Mouse (Mus musculus) heart, adult 2 months (tissue): ENCODE measurements at regions not wholly inside any gene's neighbourhood (a gene's known extent, or its start where the extent isn't known, plus 50 kb on each side); places are given as distances from the start of the nearest gene placed in this dataset.

Experiments
- DNase-seq, 2 experiments: peaks; one replicate each; pipeline ENCODE4 v3.0.0; 2021
- H3K27ac ChIP-seq: fragments of 200-600 bp; 2 replicates; pipeline ENCODE4 v1.8.1; 2022
- H3K27me3 ChIP-seq: fragments of 200-500 bp; 2 replicates; pipeline ENCODE4 v1.6.1; 2012; ENCODE audit warnings: mild to moderate bottlenecking, low read length, inconsistent platforms, mixed read lengths; ENCODE audit not compliant: control insufficient read depth, insufficient read depth
- H3K36me3 ChIP-seq: fragments of 200-500 bp; 2 replicates; pipeline ENCODE4 v1.6.1; 2012; ENCODE audit warnings: low read length, inconsistent platforms; ENCODE audit not compliant: control insufficient read depth, insufficient read depth
- H3K4me1 ChIP-seq: fragments of 200-500 bp; 2 replicates; pipeline ENCODE4 v1.6.1; 2011; ENCODE audit warnings: low read length; ENCODE audit not compliant: control insufficient read depth, insufficient read depth
- H3K4me3 ChIP-seq: fragments of 200-600 bp; 2 replicates; pipeline ENCODE4 v1.8.1; 2022
- H3K79me2 ChIP-seq: fragments of 200-500 bp; replicated peaks from 2 replicates; pipeline ENCODE4 v1.6.1; 2012; ENCODE audit warnings: mild to moderate bottlenecking, inconsistent platforms, low read length, moderate library complexity, mixed read lengths; ENCODE audit not compliant: control insufficient read depth, insufficient read depth
- H3K9ac ChIP-seq: fragments of 200-500 bp; 2 replicates; pipeline ENCODE4 v1.6.1; 2012; ENCODE audit warnings: low read depth, mild to moderate bottlenecking, control low read depth, inconsistent platforms, low read length, mixed read lengths
- CTCF ChIP-seq: fragments of 200-600 bp; IDR thresholded peaks from 2 replicates; pipeline ENCODE4 v1.8.1; 2022; ENCODE audit warnings: antibody characterized with exemption, mild to moderate bottlenecking, moderate library complexity
- EP300 ChIP-seq: fragments of 200-500 bp; IDR thresholded peaks from 2 replicates; pipeline ENCODE4 v1.6.1; 2011; ENCODE audit warnings: low read depth, low read length, control low read depth; ENCODE audit not compliant: insufficient read depth
- POLR2A ChIP-seq: fragments of 200-500 bp; IDR thresholded peaks from 2 replicates; pipeline ENCODE4 v1.6.1; 2011; ENCODE audit warnings: mild to moderate bottlenecking, low read depth, low read length, control low read depth; ENCODE audit not compliant: insufficient read depth
- WGBS: fragments of 180-500 bp; shearing (Covaris S2); methylation state at CpG from one replicate; pipeline ENCODE4 v1.1.7; 2018; 5-methylcytosine and 5-hydroxymethylcytosine counted together
- intact Hi-C: fragments of 180-260 bp; cut with DNase I; formaldehyde crosslinking; loops from one replicate; pipeline ENCODE4 v1.15.1; 2025

DNA sequence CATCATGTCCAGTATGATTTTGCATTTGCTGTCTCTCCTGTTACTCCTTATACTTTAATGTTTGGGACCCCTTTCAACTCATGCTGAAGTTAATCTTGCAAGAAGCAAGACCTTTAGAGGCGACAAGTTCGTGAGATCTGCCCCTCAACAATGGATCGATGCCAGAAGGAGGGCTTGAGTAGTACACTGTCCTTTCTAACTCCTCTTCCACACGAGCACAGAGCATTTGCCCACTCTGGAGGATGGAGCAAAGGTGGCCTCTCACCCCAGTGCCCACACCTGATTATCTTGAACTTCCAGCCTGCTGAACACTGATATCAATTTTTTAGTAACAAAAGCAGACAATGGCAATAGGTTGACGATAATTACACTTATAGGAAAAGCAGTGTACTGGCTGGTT lies 448.1 kb downstream of the Adgrl2 start:
- Histone ChIP-seq H3K9ac (no peak overlapping the region), H3K4me3 (no peak overlapping the region), H3K36me3 (no peaks in the 10 kb centered on the region), H3K79me2 (no peaks in the 10 kb centered on the region), H3K4me1 (no peaks in the 10 kb centered on the region), H3K27ac (no peak overlapping the region), H3K27me3 (no peaks in the 10 kb centered on the region)
- intact Hi-C loops: no loop called here
- WGBS: 78% methylated on average over 5 of the region's 5 CpGs
- no peak for DNase-seq
- TF ChIP-seq POLR2A (no peak), EP300 (no peak), CTCF (no peak)

DNA sequence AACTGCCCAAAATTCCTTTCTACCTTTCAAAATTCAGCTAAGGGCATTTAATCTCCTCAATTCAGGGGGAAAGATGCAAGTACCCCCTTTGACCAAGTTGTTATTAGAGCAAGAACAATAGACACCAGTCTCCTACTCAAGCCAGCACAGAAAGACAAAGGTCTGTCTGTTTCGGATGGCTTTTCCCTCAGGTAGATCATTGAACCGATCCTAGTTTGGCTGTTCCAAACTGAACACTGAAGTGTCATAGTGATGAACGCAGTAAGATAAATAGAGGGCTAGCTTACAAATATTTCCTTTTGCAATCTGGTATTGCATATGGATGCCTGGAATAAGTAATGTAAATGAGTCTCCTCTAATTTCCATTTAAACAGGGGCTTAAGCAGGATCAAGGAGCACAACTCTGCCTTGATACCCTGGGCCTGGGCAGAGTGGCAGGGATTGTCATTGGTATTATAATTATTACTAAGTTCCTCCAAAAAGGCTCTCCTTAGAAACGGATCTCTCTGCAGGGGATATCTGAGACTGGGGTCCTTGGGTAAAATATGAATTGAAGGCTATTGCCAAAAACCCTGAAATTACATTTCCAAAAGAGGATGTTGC lies 452.6 kb downstream of the Adgrl2 start:
- DNase-seq: no peak
- no peaks in the 10 kb centered on the region for H3K79me2 ChIP-seq
- TF ChIP-seq CTCF (no peak), EP300 (no peak)
- WGBS: 78% methylated on average over 4 of the region's 4 CpGs
- no peak overlapping the region for H3K27ac ChIP-seq
- no peaks in the 10 kb centered on the region for H3K4me1 ChIP-seq
- no peak overlapping the region for H3K4me3 ChIP-seq
- no peaks in the 10 kb centered on the region for H3K36me3 ChIP-seq
- no peak overlapping the region for H3K9ac ChIP-seq
- intact Hi-C loops: no loop called here
- H3K27me3 ChIP-seq: no peaks in the 10 kb centered on the region

DNA sequence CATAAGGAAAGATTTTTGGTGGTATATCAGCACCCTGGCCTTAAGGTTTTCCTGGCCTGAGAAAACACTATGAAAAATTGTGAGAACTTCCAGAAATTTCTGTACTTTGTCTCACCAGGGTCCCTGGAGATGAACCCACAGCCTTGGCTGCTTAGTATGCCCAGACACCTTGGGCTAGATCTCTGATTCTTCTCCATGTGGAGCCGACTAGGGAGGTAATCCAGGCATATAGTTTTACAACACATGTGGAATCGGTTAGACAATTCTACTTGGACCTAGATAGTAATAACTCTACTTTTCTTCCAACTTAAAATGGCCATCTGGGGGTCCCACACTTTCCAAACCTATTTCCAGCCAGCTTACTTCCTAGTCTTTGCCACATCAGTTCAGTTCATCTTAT lies 460.5 kb downstream of the Adgrl2 start:
- Histone ChIP-seq H3K9ac (no peak overlapping the region), H3K27me3 (no peaks in the 10 kb centered on the region), H3K36me3 (no peaks in the 10 kb centered on the region), H3K79me2 (no peaks in the 10 kb centered on the region), H3K4me3 (no peak overlapping the region), H3K4me1 (no peaks in the 10 kb centered on the region), H3K27ac (no peak overlapping the region)
- WGBS: 60% methylated on average over 2 of the region's 2 CpGs
- DNase-seq: no peak
- intact Hi-C loops: no loop called here
- TF ChIP-seq EP300 (no peak), CTCF (no peak), POLR2A (no peak)

DNA sequence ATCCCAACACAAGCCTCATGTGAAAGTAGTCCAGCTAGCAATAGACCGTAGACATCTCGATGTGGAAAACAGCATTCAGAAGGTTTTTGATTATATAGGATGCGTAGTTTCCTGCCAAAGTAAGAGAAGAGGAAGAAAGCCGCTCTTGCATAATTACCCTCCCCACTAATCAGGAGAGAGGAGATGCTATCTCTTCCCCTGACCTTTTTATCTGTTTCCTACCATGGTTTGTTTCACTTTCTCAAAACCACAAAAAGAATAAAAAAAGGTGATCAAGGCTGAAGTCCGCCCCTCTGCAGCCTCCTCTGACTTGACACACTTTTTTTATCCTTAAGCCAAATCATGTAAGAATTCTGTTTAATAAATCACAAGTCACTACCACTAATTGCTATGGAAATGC lies 480.0 kb downstream of the Adgrl2 start:
- Histone ChIP-seq H3K4me1 (no peaks in the 10 kb centered on the region), H3K4me3 (no peak overlapping the region), H3K79me2 (no peaks in the 10 kb centered on the region), H3K9ac (no peak overlapping the region), H3K27ac (no peak overlapping the region), H3K27me3 (no peaks in the 10 kb centered on the region), H3K36me3 (no peaks in the 10 kb centered on the region)
- no peak for TF ChIP-seq POLR2A
- TF ChIP-seq EP300: no peak
- no peak for TF ChIP-seq CTCF
- 45% methylated on average over 5 of the region's 5 CpGs for WGBS
- intact Hi-C loops: no loop called here
- DNase-seq: no peak

DNA sequence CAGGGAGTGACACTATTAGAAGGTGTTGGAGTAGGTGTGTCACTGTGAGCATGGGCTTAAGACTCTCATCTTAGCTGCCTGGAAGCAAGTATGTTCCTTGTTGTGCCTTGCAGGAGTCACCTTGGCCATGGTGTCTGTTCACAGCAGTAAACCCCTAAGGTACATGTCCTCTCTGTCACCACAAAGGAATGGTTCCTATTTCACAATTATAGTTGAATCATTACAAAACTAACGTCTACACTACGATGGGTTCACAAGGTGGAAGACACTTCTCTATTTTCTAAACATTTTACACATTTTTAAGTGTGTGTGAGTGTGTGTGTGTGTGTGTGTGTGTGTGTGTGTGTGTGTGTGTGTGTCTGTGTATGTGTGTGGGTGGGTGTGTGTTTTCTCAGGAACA lies 485.4 kb downstream of the Adgrl2 start:
- WGBS: 84% methylated on average over 2 of the region's 2 CpGs
- no peak overlapping the region for H3K4me3 ChIP-seq
- no peak overlapping the region for H3K9ac ChIP-seq
- no peaks in the 10 kb centered on the region for H3K4me1 ChIP-seq
- no peak overlapping the region for H3K27ac ChIP-seq
- no peaks in the 10 kb centered on the region for H3K36me3 ChIP-seq
- intact Hi-C loops: no loop called here
- H3K79me2 ChIP-seq: no peaks in the 10 kb centered on the region
- TF ChIP-seq EP300: no peak
- TF ChIP-seq POLR2A: no peak
- no peak for TF ChIP-seq CTCF
- DNase-seq: no peak
- H3K27me3 ChIP-seq: no peaks in the 10 kb centered on the region

DNA sequence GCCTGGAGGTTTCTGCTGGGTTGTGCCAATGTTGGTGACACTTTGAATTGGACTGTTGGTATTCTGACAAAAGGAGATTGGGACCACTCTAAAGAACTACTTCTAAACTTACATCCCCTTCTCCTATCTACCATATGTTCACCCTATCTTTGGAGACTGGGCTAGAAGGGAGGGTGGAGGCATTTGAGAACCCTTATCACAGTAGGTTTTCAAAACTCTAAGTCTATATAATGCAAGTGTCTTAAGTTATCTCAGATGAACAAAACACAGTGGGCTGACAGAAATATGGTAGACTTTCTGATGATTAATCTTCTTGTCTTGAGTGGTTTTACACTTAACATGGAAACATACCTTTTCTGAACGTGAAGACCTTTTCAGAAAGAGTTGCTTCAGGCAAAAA lies 486.9 kb downstream of the Adgrl2 start:
- no peak overlapping the region for H3K9ac ChIP-seq
- no peaks in the 10 kb centered on the region for H3K36me3 ChIP-seq
- H3K4me3 ChIP-seq: no peak overlapping the region
- no peaks in the 10 kb centered on the region for H3K4me1 ChIP-seq
- no peak overlapping the region for H3K27ac ChIP-seq
- WGBS: 76% methylated on average over 1 of the region's 1 CpGs
- no peaks in the 10 kb centered on the region for H3K27me3 ChIP-seq
- no peaks in the 10 kb centered on the region for H3K79me2 ChIP-seq
- no peak for TF ChIP-seq CTCF
- TF ChIP-seq EP300: no peak
- no peak for TF ChIP-seq POLR2A
- no peak for DNase-seq
- intact Hi-C loops: no loop called here
